Mouse (Mus musculus) liver, adult 2 months (tissue): ENCODE measurements around the gene Akip1.

Source experiments
- CTCF ChIP-seq: fragments of 200-500 bp; IDR thresholded peaks from 2 replicates; pipeline ENCODE4 v1.5.1; 2011; ENCODE audit warnings: low read depth, low read length, control low read depth
- POLR2A ChIP-seq: fragments of 200-500 bp; IDR thresholded peaks from 2 replicates; pipeline ENCODE4 v1.6.1; 2011; ENCODE audit warnings: low read length, control low read depth; ENCODE audit not compliant: insufficient read depth; ENCODE audit errors: extremely low read depth

GRCm38 (mm10) chr7:109686585-109687128, 16.8 kb upstream of the Akip1 start:
- TF ChIP-seq CTCF: no peak
- no peak for TF ChIP-seq POLR2A
